Mouse (Mus musculus) ovary, adult 10 weeks (tissue): Measurements from ENCODE around the gene Akt3. TPM values are rescaled to one million over a fixed set of nuclear protein-coding genes. Genes with fewer than 3 reads are reported as not detected.

Source experiments
- polyA plus RNA-seq: library from polyadenylated mRNA; stranded (reverse); fragments of 350-450 nt; fragmentation: Illumina TruSeq; extraction: RNeasy Lipid Tissue Mini Kit (QIAGEN cat#74804); gene quantifications from one replicate; pipeline ENCODE4 v1.2.3, GENCODE M21; 2014

The Akt3 gene
- polyA plus RNA-seq = 147 TPM

GRCm38 (mm10) chr1:177258034-177258342, at the start of gene Akt3:
Gene Akt3 (minus strand): TSS chr1:177258203.

Other genes starting within 250 kb of the Akt3 start
- gene Zbtb18, start 184.1 kb upstream of the Akt3 start, polyA plus RNA-seq = 61.0 TPM